Comparison of ENCODE assay signal across 8 mouse cellular contexts in genomic region chr14:12341075-12341788, GRCm38 (mm10). TPM values are rescaled to one million over a fixed set of nuclear protein-coding genes. Genes with fewer than 3 reads are reported as not detected.
DNase-seq lines count a peak whose midpoint lies in the region; ATAC-seq and TF ChIP-seq lines count a peak whose summit lies in the region.
"Had no signal": no experiment of that assay in that cellular context is flagged by ENCODE, and none has a peak within 500 bp of the region (broad histone marks: within the 10 kb centered on the region; RNA-seq: fewer than 3 reads in every experiment).

No protein-coding gene starts in this region.

- under 1% methylated on average over 42 of the region's 42 CpGs for WGBS in heart, embryonic 16.5 days
- WGBS in midbrain, embryonic 16.5 days, result under 1% methylated on average over 42 of the region's 42 CpGs

- DNase-seq in left cerebral cortex, adult 2 months (ENCODE audit: extremely low spot score in 1 of 2, low spot score in 2 of 2), result peak in 1 of 2 experiments; percentile 36
- DNase-seq in left cerebral cortex, postnatal 10 days (ENCODE audit: extremely low spot score in 1 of 2, low spot score in 2 of 2), result no peak
- peak; percentile 67 for DNase-seq in embryo, embryonic 10 days (ENCODE audit: low spot score)
- DNase-seq in urinary bladder, postnatal 4 days (ENCODE audit: low spot score in 2 of 2), result no peak
- DNase-seq in right cerebral cortex, postnatal 14 days, result no peak

- ATAC-seq in heart, embryonic 16.5 days (replicated peaks; ENCODE audit: extremely low read depth, insufficient read depth, low FRiP score), result no peak; the same call in 1 of the 2 replicates
- ATAC-seq in midbrain, embryonic 16.5 days, result no peak

- H3K4me2 ChIP-seq in heart, embryonic 16.5 days (ENCODE audit: low read depth, low read length), result peak overlapping the region; percentile 29
- peak overlapping the region; percentile 16; the same call in 1 of the 2 replicates for H3K4me2 ChIP-seq in midbrain, embryonic 16.5 days (ENCODE audit: low read length)

- peak overlapping the region; percentile 38 for H3K4me3 ChIP-seq in left cerebral cortex, adult 2 months
- H3K4me3 ChIP-seq in heart, embryonic 16.5 days (ENCODE audit: low read length), result peak overlapping the region; percentile 24
- H3K4me3 ChIP-seq in midbrain, embryonic 16.5 days (ENCODE audit: low read depth, low read length), result no peak overlapping the region

- peak overlapping the region; percentile 50 for H3K27ac ChIP-seq in left cerebral cortex, adult 2 months
- H3K27ac ChIP-seq in heart, embryonic 16.5 days (ENCODE audit: low read length), result no peak overlapping the region
- H3K27ac ChIP-seq in midbrain, embryonic 16.5 days (ENCODE audit: low read length), result no peak overlapping the region
- H3K27ac ChIP-seq: macrophage had no signal

- no peak overlapping the region for H3K9ac ChIP-seq in heart, embryonic 16.5 days (ENCODE audit: low read length)
- no peak overlapping the region for H3K9ac ChIP-seq in midbrain, embryonic 16.5 days (ENCODE audit: low read depth, low read length)

- H3K27me3 ChIP-seq in heart, embryonic 16.5 days (ENCODE audit: control insufficient read depth, insufficient read depth, low read length), result peaks cover 96% of the 10 kb centered on the region
- H3K27me3 ChIP-seq in midbrain, embryonic 16.5 days (ENCODE audit: control insufficient read depth, insufficient read depth, low read depth, low read length), result peaks cover 66% of the 10 kb centered on the region

- peak; percentile 12 for TF ChIP-seq CTCF in left cerebral cortex, adult 2 months (IDR thresholded peaks at IDR 0.05)

- no peaks in the 10 kb centered on the region for H3K36me3 ChIP-seq in heart, embryonic 16.5 days (ENCODE audit: control insufficient read depth, insufficient read depth)
- H3K36me3 ChIP-seq in midbrain, embryonic 16.5 days (ENCODE audit: control insufficient read depth, insufficient read depth, low read length), result no peaks in the 10 kb centered on the region

- intact Hi-C loops in left cerebral cortex, adult 2 months (cut with DNase I), result loop anchor here (2.0 kb wide), 1 partner anchor 44 kb away; no protein-coding TSS in a partner anchor
- intact Hi-C loops in left cerebral cortex, postnatal 10 days (cut with DNase I), result no loop called here

- H3K4me1 ChIP-seq in heart, embryonic 16.5 days (ENCODE audit: control insufficient read depth, insufficient read depth, low read length), result peaks cover 11% of the 10 kb centered on the region
- H3K4me1 ChIP-seq in midbrain, embryonic 16.5 days (ENCODE audit: control insufficient read depth, insufficient read depth, low read length), result peaks cover 8% of the 10 kb centered on the region; the same call in 1 of the 2 replicates

- no peaks in the 10 kb centered on the region for H3K9me3 ChIP-seq in heart, embryonic 16.5 days (replicated peaks; ENCODE audit: control insufficient read depth, low read length)
- H3K9me3 ChIP-seq in midbrain, embryonic 16.5 days (replicated peaks; ENCODE audit: control insufficient read depth, low read length, poor library complexity, severe bottlenecking), result no peaks in the 10 kb centered on the region

RNA-seq across cellular contexts. Expression of gene Fezf2, which starts 6.8 kb away (rescaled TPM):
- total RNA-seq in left cerebral cortex, adult 2 months (2021), result 10 to 100 TPM; 28.6 to 33.1 TPM
- 10 to 100 TPM; 37.2 to 39.5 TPM for total RNA-seq in left cerebral cortex, postnatal 10 days (2021)
- 0.39 and 0.70 TPM in 2 replicates for polyA plus RNA-seq in heart, embryonic 16.5 days (2015; fragmentation: Nextera tagmentation; extraction: Ambion mirVana)
- 2.4 and 2.8 TPM in 2 replicates for polyA plus RNA-seq in midbrain, embryonic 16.5 days (2015; fragmentation: Nextera tagmentation; extraction: Ambion mirVana)
- polyA plus RNA-seq: macrophage had no signal

RNA-seq across cellular contexts. Expression of gene 3830406C13Rik, which starts 57.3 kb away (rescaled TPM):
- total RNA-seq in left cerebral cortex, adult 2 months (2021), result 10 to 100 TPM; 27.4 to 30.1 TPM
- total RNA-seq in left cerebral cortex, postnatal 10 days (2021), result 10 to 100 TPM; 29.1 to 32.9 TPM
- polyA plus RNA-seq in heart, embryonic 16.5 days (2015; fragmentation: Nextera tagmentation; extraction: Ambion mirVana), result 31.3 and 35.9 TPM in 2 replicates
- 34.0 and 40.1 TPM in 2 replicates for polyA plus RNA-seq in midbrain, embryonic 16.5 days (2015; fragmentation: Nextera tagmentation; extraction: Ambion mirVana)

RNA-seq across cellular contexts. Expression of gene Gm49355, which starts 57.5 kb away (rescaled TPM):
- under 1 TPM in 1 of 2 experiments, not detected in 1; 0.20 TPM for total RNA-seq in left cerebral cortex, adult 2 months (2021)
- not detected for total RNA-seq in left cerebral cortex, postnatal 10 days (2021)
- 0.17 TPM in 2 replicates for polyA plus RNA-seq in heart, embryonic 16.5 days (2015; fragmentation: Nextera tagmentation; extraction: Ambion mirVana)
- polyA plus RNA-seq in midbrain, embryonic 16.5 days (2015; fragmentation: Nextera tagmentation; extraction: Ambion mirVana), result 0.14 and 0.21 TPM in 2 replicates
